Mouse (Mus musculus): ENCODE measurements at regions not wholly inside any gene's neighbourhood (a gene's known extent, or its start where the extent isn't known, plus 50 kb on each side); places are given as distances from the start of the nearest gene placed in this dataset.

GRCm38 (mm10) chr12:73410924-73411323 is 124.3 kb downstream of the Slc38a6 start:
- Histone ChIP-seq H3K9ac (ENCODE audit: low read depth, low read length) (no peak overlapping the region), H3K9me3 (replicated peaks; ENCODE audit: control insufficient read depth, low read length, poor library complexity, severe bottlenecking) (no peaks in the 10 kb centered on the region), H3K4me1 (ENCODE audit: control insufficient read depth, insufficient read depth, low read length) (no peaks in the 10 kb centered on the region; the same call in 1 of the 2 replicates), H3K27me3 (ENCODE audit: control insufficient read depth, insufficient read depth, low read depth, low read length) (no peaks in the 10 kb centered on the region), H3K36me3 (ENCODE audit: control insufficient read depth, insufficient read depth, low read length) (no peaks in the 10 kb centered on the region), H3K4me3 (ENCODE audit: low read depth, low read length) (no peak overlapping the region), H3K4me2 (ENCODE audit: low read length) (no peak overlapping the region), H3K27ac (ENCODE audit: low read length) (no peak overlapping the region)
- 64% methylated on average over 7 of the region's 7 CpGs for WGBS
- ATAC-seq: no peak

- Histone ChIP-seq H3K4me1 (ENCODE audit: control insufficient read depth, insufficient read depth, low read length) (no peaks in the 10 kb centered on the region), H3K4me3 (ENCODE audit: low read depth, low read length) (no peak overlapping the region), H3K4me2 (ENCODE audit: low read length) (no peak overlapping the region), H3K27me3 (ENCODE audit: control insufficient read depth, insufficient read depth, low read depth, low read length) (no peaks in the 10 kb centered on the region), H3K27ac (ENCODE audit: low read length) (no peak overlapping the region), H3K36me3 (ENCODE audit: control insufficient read depth, insufficient read depth, low read length) (no peaks in the 10 kb centered on the region), H3K9ac (ENCODE audit: low read depth, low read length) (no peak overlapping the region), H3K9me3 (replicated peaks; ENCODE audit: control insufficient read depth, low read length, poor library complexity, severe bottlenecking) (no peaks in the 10 kb centered on the region)
- WGBS: 85% methylated on average over 4 of the region's 4 CpGs
- no peak for ATAC-seq
These were observed 123.0 kb downstream of the Slc38a6 start for GRCm38 (mm10) chr12:73409481-73410085.

GRCm38 (mm10) chr12:73408614-73409013 is 122.0 kb downstream of the Slc38a6 start:
- H3K27ac ChIP-seq (ENCODE audit: low read length): no peak overlapping the region
- no peak for ATAC-seq
- WGBS: 87% methylated on average over 7 of the region's 7 CpGs
- no peaks in the 10 kb centered on the region for H3K27me3 ChIP-seq (ENCODE audit: control insufficient read depth, insufficient read depth, low read depth, low read length)
- no peak overlapping the region for H3K4me2 ChIP-seq (ENCODE audit: low read length)
- H3K36me3 ChIP-seq (ENCODE audit: control insufficient read depth, insufficient read depth, low read length): no peaks in the 10 kb centered on the region
- no peak overlapping the region for H3K9ac ChIP-seq (ENCODE audit: low read depth, low read length)
- no peaks in the 10 kb centered on the region for H3K9me3 ChIP-seq (replicated peaks; ENCODE audit: control insufficient read depth, low read length, poor library complexity, severe bottlenecking)
- no peak overlapping the region for H3K4me3 ChIP-seq (ENCODE audit: low read depth, low read length)
- H3K4me1 ChIP-seq (ENCODE audit: control insufficient read depth, insufficient read depth, low read length): no peaks in the 10 kb centered on the region

- Histone ChIP-seq H3K4me3 (ENCODE audit: low read depth, low read length) (no peak overlapping the region), H3K4me1 (ENCODE audit: control insufficient read depth, insufficient read depth, low read length) (no peaks in the 10 kb centered on the region), H3K9ac (ENCODE audit: low read depth, low read length) (no peak overlapping the region), H3K27ac (ENCODE audit: low read length) (no peak overlapping the region), H3K36me3 (ENCODE audit: control insufficient read depth, insufficient read depth, low read length) (no peaks in the 10 kb centered on the region), H3K4me2 (ENCODE audit: low read length) (no peak overlapping the region), H3K9me3 (replicated peaks; ENCODE audit: control insufficient read depth, low read length, poor library complexity, severe bottlenecking) (no peaks in the 10 kb centered on the region), H3K27me3 (ENCODE audit: control insufficient read depth, insufficient read depth, low read depth, low read length) (no peaks in the 10 kb centered on the region)
- ATAC-seq: no peak
- 83% methylated on average over 11 of the region's 11 CpGs for WGBS
These were observed 121.6 kb downstream of the Slc38a6 start for GRCm38 (mm10) chr12:73408165-73408564.

- H3K4me2 ChIP-seq (ENCODE audit: low read length): no peak overlapping the region
- no peaks in the 10 kb centered on the region for H3K9me3 ChIP-seq (replicated peaks; ENCODE audit: control insufficient read depth, low read length, poor library complexity, severe bottlenecking)
- 90% methylated on average over 8 of the region's 8 CpGs for WGBS
- H3K9ac ChIP-seq (ENCODE audit: low read depth, low read length): no peak overlapping the region
- ATAC-seq: no peak
- H3K27ac ChIP-seq (ENCODE audit: low read length): no peak overlapping the region
- H3K4me3 ChIP-seq (ENCODE audit: low read depth, low read length): no peak overlapping the region
- H3K36me3 ChIP-seq (ENCODE audit: control insufficient read depth, insufficient read depth, low read length): no peaks in the 10 kb centered on the region
- H3K4me1 ChIP-seq (ENCODE audit: control insufficient read depth, insufficient read depth, low read length): no peaks in the 10 kb centered on the region
- no peaks in the 10 kb centered on the region for H3K27me3 ChIP-seq (ENCODE audit: control insufficient read depth, insufficient read depth, low read depth, low read length)
These were observed 120.0 kb downstream of the Slc38a6 start for GRCm38 (mm10) chr12:73406556-73407087.

GRCm38 (mm10) chr12:73405583-73405982 is 119.0 kb downstream of the Slc38a6 start:
- H3K4me1 ChIP-seq (ENCODE audit: control insufficient read depth, insufficient read depth, low read length): no peaks in the 10 kb centered on the region
- WGBS: 60% methylated on average over 9 of the region's 9 CpGs
- no peak for ATAC-seq

GRCm38 (mm10) chr12:73405106-73405505 is 118.5 kb downstream of the Slc38a6 start:
- H3K27ac ChIP-seq (ENCODE audit: low read length): no peak overlapping the region
- H3K4me1 ChIP-seq (ENCODE audit: control insufficient read depth, insufficient read depth, low read length): no peaks in the 10 kb centered on the region
- no peak for ATAC-seq
- H3K27me3 ChIP-seq (ENCODE audit: control insufficient read depth, insufficient read depth, low read depth, low read length): no peaks in the 10 kb centered on the region
- no peaks in the 10 kb centered on the region for H3K9me3 ChIP-seq (replicated peaks; ENCODE audit: control insufficient read depth, low read length, poor library complexity, severe bottlenecking)
- H3K4me2 ChIP-seq (ENCODE audit: low read length): no peak overlapping the region
- H3K4me3 ChIP-seq (ENCODE audit: low read depth, low read length): no peak overlapping the region
- H3K9ac ChIP-seq (ENCODE audit: low read depth, low read length): no peak overlapping the region
- H3K36me3 ChIP-seq (ENCODE audit: control insufficient read depth, insufficient read depth, low read length): no peaks in the 10 kb centered on the region
- 76% methylated on average over 8 of the region's 8 CpGs for WGBS

More at GRCm38 (mm10) chr12:73405583-73405982, 119.0 kb downstream of the Slc38a6 start:
- H3K4me2 ChIP-seq (ENCODE audit: low read length): no peak overlapping the region
- no peak overlapping the region for H3K9ac ChIP-seq (ENCODE audit: low read depth, low read length)
- H3K4me3 ChIP-seq (ENCODE audit: low read depth, low read length): no peak overlapping the region
- no peaks in the 10 kb centered on the region for H3K9me3 ChIP-seq (replicated peaks; ENCODE audit: control insufficient read depth, low read length, poor library complexity, severe bottlenecking)
- no peaks in the 10 kb centered on the region for H3K36me3 ChIP-seq (ENCODE audit: control insufficient read depth, insufficient read depth, low read length)
- H3K27me3 ChIP-seq (ENCODE audit: control insufficient read depth, insufficient read depth, low read depth, low read length): no peaks in the 10 kb centered on the region
- H3K27ac ChIP-seq (ENCODE audit: low read length): no peak overlapping the region

- no peaks in the 10 kb centered on the region for H3K9me3 ChIP-seq (replicated peaks; ENCODE audit: control insufficient read depth, low read length, poor library complexity, severe bottlenecking)
- H3K27ac ChIP-seq (ENCODE audit: low read length): no peak overlapping the region
- no peak for ATAC-seq
- H3K4me3 ChIP-seq (ENCODE audit: low read depth, low read length): no peak overlapping the region
- H3K27me3 ChIP-seq (ENCODE audit: control insufficient read depth, insufficient read depth, low read depth, low read length): no peaks in the 10 kb centered on the region
- H3K4me2 ChIP-seq (ENCODE audit: low read length): no peak overlapping the region
- H3K9ac ChIP-seq (ENCODE audit: low read depth, low read length): no peak overlapping the region
- 75% methylated on average over 13 of the region's 13 CpGs for WGBS
- no peaks in the 10 kb centered on the region for H3K4me1 ChIP-seq (ENCODE audit: control insufficient read depth, insufficient read depth, low read length)
- H3K36me3 ChIP-seq (ENCODE audit: control insufficient read depth, insufficient read depth, low read length): no peaks in the 10 kb centered on the region
These were observed 117.4 kb downstream of the Slc38a6 start for GRCm38 (mm10) chr12:73403906-73404474.

Measured in midbrain, embryonic 16.5 days (tissue).